Mouse (Mus musculus): Measurements from ENCODE around the gene Pde3b. TPM values are rescaled to one million over a fixed set of nuclear protein-coding genes. Genes with fewer than 3 reads are reported as not detected.

The Pde3b gene
- polyA plus RNA-seq, 1 experiment from 2014 or later, result 3.6 TPM

DNA sequence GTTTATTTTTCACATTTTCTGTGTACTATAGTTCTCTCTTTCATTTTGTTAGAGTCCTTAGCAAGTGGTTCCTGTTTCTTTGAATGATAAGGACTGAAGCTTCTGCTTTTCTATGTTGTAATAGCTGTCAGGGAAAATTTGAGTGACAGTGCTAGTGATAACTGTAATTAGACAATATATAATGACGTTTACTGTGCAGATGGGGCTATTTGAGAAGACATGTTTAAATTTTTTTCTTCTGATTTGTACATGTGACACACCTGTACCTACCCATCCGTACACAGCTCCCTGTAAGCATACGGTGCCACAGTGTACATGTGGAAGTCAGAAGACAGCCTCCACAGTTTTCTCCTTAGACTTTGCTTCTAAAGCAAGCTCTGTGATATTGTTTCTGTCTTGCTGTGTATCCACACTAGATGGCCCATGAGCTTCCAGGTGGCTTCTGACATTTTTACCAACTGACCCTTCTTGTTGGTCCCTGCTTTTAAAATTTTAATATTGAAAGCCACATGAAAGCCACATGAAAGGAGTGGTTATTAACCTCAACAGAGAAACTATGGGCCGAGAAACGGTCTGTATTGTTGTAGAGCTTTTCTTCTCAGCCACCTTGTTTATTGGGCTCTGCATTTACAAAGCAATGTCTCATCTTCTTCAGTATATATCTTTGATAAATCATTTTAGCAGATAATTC lies 38.4 kb downstream of the Pde3b start:
- Histone ChIP-seq H3K4me3 (replicated peaks) (no peak overlapping the region), H3K27me3 (replicated peaks) (no peaks in the 10 kb centered on the region), H3K4me1 (replicated peaks) (no peaks in the 10 kb centered on the region), H3K27ac (no peak overlapping the region), H3K36me3 (no peaks in the 10 kb centered on the region), H3K9ac (no peak overlapping the region), H3K9me3 (no peaks in the 10 kb centered on the region), H3K4me2 (replicated peaks) (no peak overlapping the region)
- ATAC-seq, result no peak
- 87% methylated on average over 5 of the region's 5 CpGs for WGBS

DNA sequence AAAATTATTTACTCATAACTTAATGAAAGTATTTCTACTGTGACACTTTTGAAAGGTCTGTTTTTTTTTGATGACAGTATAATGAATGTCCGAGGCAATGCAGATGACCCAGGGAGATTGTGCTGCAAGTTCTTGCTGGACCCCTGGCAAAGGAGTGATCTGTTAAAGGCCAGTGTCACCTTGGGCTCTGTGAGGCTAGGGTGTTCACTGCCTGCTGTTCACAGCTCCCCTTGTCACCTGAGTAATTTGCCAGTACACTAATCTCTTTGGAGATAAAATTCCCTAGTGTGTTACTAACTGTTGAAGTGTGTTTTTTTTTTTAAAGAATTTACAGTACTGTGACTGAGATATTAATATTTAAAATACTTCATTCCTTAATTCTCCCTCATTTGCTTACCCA lies 39.8 kb downstream of the Pde3b start:
- Histone ChIP-seq H3K9me3 (no peaks in the 10 kb centered on the region), H3K27me3 (replicated peaks) (no peaks in the 10 kb centered on the region), H3K27ac (no peak overlapping the region), H3K4me1 (replicated peaks) (no peaks in the 10 kb centered on the region), H3K4me3 (replicated peaks) (no peak overlapping the region), H3K9ac (no peak overlapping the region), H3K36me3 (no peaks in the 10 kb centered on the region), H3K4me2 (replicated peaks) (no peak overlapping the region)
- whole genome bisulfite sequencing, result 68% methylated on average over 1 of the region's 1 CpGs
- no peak for ATAC-seq

DNA sequence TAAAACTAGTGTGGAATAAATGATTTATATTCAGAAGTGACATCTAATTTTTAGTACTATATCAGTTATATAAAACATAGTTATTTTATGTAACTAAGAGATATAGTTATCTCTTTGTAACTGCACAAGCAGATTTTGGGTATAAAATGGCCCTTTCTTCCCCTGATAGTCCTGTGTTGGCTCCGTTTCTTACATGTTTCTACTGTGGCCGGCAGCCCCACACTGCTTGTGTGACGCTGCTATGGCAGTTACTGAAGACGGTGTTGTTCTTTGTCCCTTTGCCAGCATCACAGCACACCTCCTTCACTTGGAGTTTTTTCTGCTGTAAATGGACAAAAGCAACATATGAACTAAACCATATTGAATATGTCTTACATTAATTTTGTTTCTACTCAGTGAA lies 41.8 kb downstream of the Pde3b start:
- Histone ChIP-seq H3K9ac (no peak overlapping the region), H3K4me3 (replicated peaks) (no peak overlapping the region), H3K36me3 (no peaks in the 10 kb centered on the region), H3K4me1 (replicated peaks) (no peaks in the 10 kb centered on the region), H3K4me2 (replicated peaks) (no peak overlapping the region), H3K27me3 (replicated peaks) (no peaks in the 10 kb centered on the region), H3K27ac (no peak overlapping the region), H3K9me3 (no peaks in the 10 kb centered on the region)
- 87% methylated on average over 4 of the region's 4 CpGs for WGBS
- no peak for ATAC-seq

DNA sequence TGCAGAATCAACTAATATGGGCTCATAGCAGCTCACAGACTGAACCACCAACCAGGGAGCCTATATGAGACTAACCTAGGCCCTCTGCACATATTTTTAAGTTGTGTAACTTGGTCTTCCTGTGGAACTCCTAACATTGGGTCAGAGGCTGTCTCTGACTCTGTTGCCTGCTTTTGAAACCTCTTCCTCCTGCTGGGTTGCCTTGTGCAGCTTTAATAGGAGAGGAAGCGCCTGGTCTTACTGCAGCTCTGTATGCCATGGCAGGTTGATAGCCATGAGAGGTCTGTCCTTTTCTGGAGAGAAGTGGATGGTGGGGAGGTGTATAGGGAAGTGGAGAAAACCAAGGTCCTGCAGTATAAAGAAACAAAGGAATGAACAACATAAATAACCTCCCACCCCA lies 44.8 kb downstream of the Pde3b start:
- Histone ChIP-seq H3K4me2 (replicated peaks) (no peak overlapping the region), H3K36me3 (no peaks in the 10 kb centered on the region), H3K9me3 (no peaks in the 10 kb centered on the region), H3K4me3 (replicated peaks) (no peak overlapping the region), H3K9ac (no peak overlapping the region), H3K27me3 (replicated peaks) (no peaks in the 10 kb centered on the region), H3K27ac (no peak overlapping the region), H3K4me1 (replicated peaks) (no peaks in the 10 kb centered on the region)
- no peak for ATAC-seq
- WGBS, result 63% methylated on average over 1 of the region's 1 CpGs

GRCm38 (mm10) chr7:114461727-114462126 lies 46.6 kb downstream of the Pde3b start:
- 76% methylated on average over 2 of the region's 2 CpGs for WGBS
- no peak overlapping the region for H3K9ac ChIP-seq

GRCm38 (mm10) chr7:114466358-114466757 lies 51.3 kb downstream of the Pde3b start:
- 77% methylated on average over 3 of the region's 3 CpGs for WGBS
- Histone ChIP-seq H3K4me1 (replicated peaks) (no peaks in the 10 kb centered on the region), H3K27me3 (replicated peaks) (no peaks in the 10 kb centered on the region), H3K9me3 (no peaks in the 10 kb centered on the region), H3K36me3 (no peaks in the 10 kb centered on the region), H3K4me2 (replicated peaks) (no peak overlapping the region), H3K4me3 (replicated peaks) (no peak overlapping the region), H3K27ac (no peak overlapping the region), H3K9ac (no peak overlapping the region)
- no peak for ATAC-seq

More at GRCm38 (mm10) chr7:114461727-114462126, 46.6 kb downstream of the Pde3b start:
- ATAC-seq, result no peak
- Histone ChIP-seq H3K4me2 (replicated peaks) (no peak overlapping the region), H3K27me3 (replicated peaks) (no peaks in the 10 kb centered on the region), H3K9me3 (no peaks in the 10 kb centered on the region), H3K4me3 (replicated peaks) (no peak overlapping the region), H3K36me3 (no peaks in the 10 kb centered on the region), H3K27ac (no peak overlapping the region), H3K4me1 (replicated peaks) (no peaks in the 10 kb centered on the region)

- Histone ChIP-seq H3K9me3 (no peaks in the 10 kb centered on the region), H3K36me3 (no peaks in the 10 kb centered on the region), H3K9ac (no peak overlapping the region), H3K4me1 (replicated peaks) (no peaks in the 10 kb centered on the region), H3K27me3 (replicated peaks) (no peaks in the 10 kb centered on the region), H3K4me2 (replicated peaks) (no peak overlapping the region), H3K4me3 (replicated peaks) (no peak overlapping the region), H3K27ac (no peak overlapping the region)
- no peak for ATAC-seq
- 49% methylated on average over 2 of the region's 2 CpGs for WGBS
These were observed 57.4 kb downstream of the Pde3b start for GRCm38 (mm10) chr7:114472471-114472870.

- no peak overlapping the region for H3K9ac ChIP-seq
- no peaks in the 10 kb centered on the region for H3K9me3 ChIP-seq
- no peak for ATAC-seq
- H3K4me1 ChIP-seq (replicated peaks), result no peaks in the 10 kb centered on the region
- H3K4me3 ChIP-seq (replicated peaks), result no peak overlapping the region
- 79% methylated on average over 1 of the region's 1 CpGs for WGBS
- H3K4me2 ChIP-seq (replicated peaks), result no peak overlapping the region
- H3K27me3 ChIP-seq (replicated peaks), result no peaks in the 10 kb centered on the region
- H3K36me3 ChIP-seq, result no peaks in the 10 kb centered on the region
- H3K27ac ChIP-seq, result no peak overlapping the region
These were observed 59.8 kb downstream of the Pde3b start for GRCm38 (mm10) chr7:114474889-114475288.

DNA sequence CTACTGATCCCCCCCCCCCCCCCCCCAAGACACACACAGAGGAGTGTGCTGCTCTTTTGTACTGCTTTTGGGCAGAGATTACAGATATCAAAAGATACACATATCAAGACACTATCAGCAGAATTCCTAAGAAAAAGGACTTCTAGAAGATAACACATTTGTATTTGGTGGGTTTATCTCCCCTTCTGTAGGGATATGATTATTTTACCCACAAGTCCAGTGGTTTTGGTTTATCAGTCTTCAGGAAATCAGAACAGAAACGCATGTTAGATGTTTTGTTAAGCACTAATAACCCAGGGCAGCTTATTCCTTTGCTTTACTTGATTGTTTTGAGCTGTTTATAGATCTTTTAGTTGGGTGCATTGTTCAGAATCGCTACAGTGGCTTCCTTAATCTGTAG lies 62.8 kb downstream of the Pde3b start:
- WGBS, result 81% methylated on average over 2 of the region's 2 CpGs

GRCm38 (mm10) chr7:114478901-114479300 lies 63.8 kb downstream of the Pde3b start:
- H3K9ac ChIP-seq, result no peak overlapping the region
- no peak overlapping the region for H3K4me3 ChIP-seq (replicated peaks)
- ATAC-seq, result no peak
- no peak overlapping the region for H3K4me2 ChIP-seq (replicated peaks)
- no peaks in the 10 kb centered on the region for H3K36me3 ChIP-seq
- H3K27ac ChIP-seq, result no peak overlapping the region
- no peaks in the 10 kb centered on the region for H3K27me3 ChIP-seq (replicated peaks)
- WGBS, result 62% methylated on average over 5 of the region's 5 CpGs
- no peaks in the 10 kb centered on the region for H3K4me1 ChIP-seq (replicated peaks)
- H3K9me3 ChIP-seq, result no peaks in the 10 kb centered on the region

More for the DNA sequence above, 62.8 kb downstream of the Pde3b start:
- H3K9ac ChIP-seq, result no peak overlapping the region
- H3K4me2 ChIP-seq (replicated peaks), result no peak overlapping the region
- H3K9me3 ChIP-seq, result no peaks in the 10 kb centered on the region
- no peak for ATAC-seq
- no peaks in the 10 kb centered on the region for H3K36me3 ChIP-seq
- no peaks in the 10 kb centered on the region for H3K27me3 ChIP-seq (replicated peaks)
- no peak overlapping the region for H3K4me3 ChIP-seq (replicated peaks)
- no peaks in the 10 kb centered on the region for H3K4me1 ChIP-seq (replicated peaks)
- no peak overlapping the region for H3K27ac ChIP-seq

GRCm38 (mm10) chr7:114479779-114480178 lies 64.7 kb downstream of the Pde3b start:
- no peak for ATAC-seq
- H3K27me3 ChIP-seq (replicated peaks), result no peaks in the 10 kb centered on the region
- H3K4me1 ChIP-seq (replicated peaks), result no peaks in the 10 kb centered on the region
- H3K4me3 ChIP-seq (replicated peaks), result no peak overlapping the region
- 77% methylated on average over 4 of the region's 4 CpGs for WGBS
- no peaks in the 10 kb centered on the region for H3K36me3 ChIP-seq
- H3K9me3 ChIP-seq, result no peaks in the 10 kb centered on the region
- H3K9ac ChIP-seq, result no peak overlapping the region
- H3K27ac ChIP-seq, result no peak overlapping the region
- H3K4me2 ChIP-seq (replicated peaks), result no peak overlapping the region

GRCm38 (mm10) chr7:114480196-114480989 lies 65.3 kb downstream of the Pde3b start:
- no peak overlapping the region for H3K9ac ChIP-seq
- H3K4me2 ChIP-seq (replicated peaks), result no peak overlapping the region
- no peaks in the 10 kb centered on the region for H3K36me3 ChIP-seq
- no peak for ATAC-seq
- H3K4me3 ChIP-seq (replicated peaks), result no peak overlapping the region
- H3K4me1 ChIP-seq (replicated peaks), result no peaks in the 10 kb centered on the region
- H3K9me3 ChIP-seq, result no peaks in the 10 kb centered on the region
- H3K27ac ChIP-seq, result no peak overlapping the region
- WGBS, result 64% methylated on average over 6 of the region's 6 CpGs
- H3K27me3 ChIP-seq (replicated peaks), result no peaks in the 10 kb centered on the region

DNA sequence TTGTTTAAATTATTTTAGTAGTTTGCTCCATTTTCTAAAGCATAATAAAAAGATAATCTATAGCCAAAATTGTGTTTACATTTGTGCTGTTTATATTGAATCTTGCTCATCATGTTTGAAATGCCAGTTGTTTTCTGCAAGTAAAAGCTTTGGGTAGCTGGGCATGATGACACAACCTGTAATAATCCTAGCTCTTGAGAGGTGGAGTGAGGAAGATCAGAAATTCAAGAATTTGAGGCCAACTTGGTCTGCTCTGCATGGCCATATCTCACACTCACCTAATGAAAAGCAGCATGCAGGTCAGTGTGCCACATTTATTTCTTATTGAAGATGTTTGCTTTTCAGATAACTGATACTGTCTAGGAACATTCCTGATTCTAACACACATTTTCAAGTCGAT lies 65.9 kb downstream of the Pde3b start:
- no peak for ATAC-seq
- no peak overlapping the region for H3K4me3 ChIP-seq (replicated peaks)
- H3K27me3 ChIP-seq (replicated peaks), result no peaks in the 10 kb centered on the region
- no peak overlapping the region for H3K27ac ChIP-seq
- no peak overlapping the region for H3K4me2 ChIP-seq (replicated peaks)
- H3K36me3 ChIP-seq, result no peaks in the 10 kb centered on the region
- no peak overlapping the region for H3K9ac ChIP-seq
- no peaks in the 10 kb centered on the region for H3K4me1 ChIP-seq (replicated peaks)
- no peaks in the 10 kb centered on the region for H3K9me3 ChIP-seq
- 60% methylated on average over 1 of the region's 1 CpGs for WGBS

Data from intestine, embryonic 15.5 days (tissue).